Mouse (Mus musculus) C2C12 (cell line): ENCODE measurements around the gene Mtcl1.

Source experiments
- CEBPB ChIP-seq: IDR thresholded peaks from one replicate; pipeline ENCODE4 v1.6.1; 2011; ENCODE audit warnings: low read depth, mild to moderate bottlenecking, control low read depth, moderate library complexity
- CTCF ChIP-seq: IDR thresholded peaks from one replicate; pipeline ENCODE4 v1.5.1; 2011; ENCODE audit not compliant: control insufficient read depth, insufficient read depth, insufficient read length
- USF1 ChIP-seq: IDR thresholded peaks from one replicate; pipeline ENCODE4 v1.6.1; 2011; ENCODE audit warnings: low read depth, mild to moderate bottlenecking, control low read depth, moderate library complexity

DNA sequence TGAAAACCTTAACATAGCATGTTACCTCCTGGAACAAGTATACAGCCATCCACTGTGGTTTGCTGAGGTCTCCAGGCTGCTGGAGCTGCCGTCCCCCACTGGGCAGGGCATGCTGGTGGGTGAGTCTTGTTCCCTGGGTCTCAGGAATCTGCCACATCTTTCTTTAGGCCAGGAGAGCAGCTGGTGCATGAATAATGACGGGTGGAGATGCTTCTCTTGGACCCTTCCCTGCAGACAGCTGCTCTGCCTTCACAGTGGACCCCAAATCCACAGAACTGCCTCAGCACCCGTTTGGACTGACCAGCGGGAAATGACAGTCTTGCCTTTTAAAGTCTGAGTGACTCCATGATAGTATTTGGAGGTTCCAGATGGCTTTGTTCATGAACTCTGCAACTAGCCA is 114.7 kb downstream of the Mtcl1 start:
- TF ChIP-seq CTCF (no peak), USF1 (no peak), CEBPB (no peak)
